Mouse (Mus musculus): ENCODE results near the gene Scgb2b26. TPM values are rescaled to one million over a fixed set of nuclear protein-coding genes. Genes with fewer than 3 reads are reported as not detected.
A peak's percentile ranks its signal among the peaks of the same experiment; 100 is the strongest.
"Not testable (repeated sequence)": the region's sequence is repeated elsewhere in the genome, so short reads cannot be mapped to it uniquely, and the experiment has no call there.

Gene Scgb2b26
- total RNA-seq (2017): not detected in 2 replicates

GRCm38 (mm10) chr7:33944940-33945339 lies at the start of gene Scgb2b26:
Scgb2b26 (minus strand) TSS chr7:33945040.
- ATAC-seq (ENCODE audit: extremely low read depth, insufficient number of reproducible peaks, low FRiP score, poor library complexity, severe bottlenecking): no peak

DNA sequence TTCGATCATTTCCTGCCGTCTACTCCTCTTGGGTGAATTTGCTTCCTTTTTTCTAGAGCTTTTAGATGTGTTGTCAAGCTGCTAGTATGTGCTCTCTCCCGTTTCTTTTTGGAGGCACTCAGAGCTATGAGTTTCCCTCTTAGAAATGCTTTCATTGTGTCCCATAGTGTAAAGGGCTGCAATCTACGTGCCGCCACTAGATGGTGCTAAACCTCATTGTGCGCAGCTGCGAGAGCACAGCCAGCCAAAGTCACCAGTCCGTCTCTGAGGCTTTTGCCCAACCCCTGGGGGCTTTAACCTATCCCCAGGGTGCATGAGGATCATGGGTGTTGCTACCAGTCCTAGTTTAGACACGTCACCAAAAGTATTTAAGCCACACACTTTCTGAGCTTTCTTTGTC lies 37.4 kb upstream of the Scgb2b26 start:
- not testable (repeated sequence) for ATAC-seq (ENCODE audit: extremely low read depth, insufficient number of reproducible peaks, low FRiP score, poor library complexity, severe bottlenecking)

DNA sequence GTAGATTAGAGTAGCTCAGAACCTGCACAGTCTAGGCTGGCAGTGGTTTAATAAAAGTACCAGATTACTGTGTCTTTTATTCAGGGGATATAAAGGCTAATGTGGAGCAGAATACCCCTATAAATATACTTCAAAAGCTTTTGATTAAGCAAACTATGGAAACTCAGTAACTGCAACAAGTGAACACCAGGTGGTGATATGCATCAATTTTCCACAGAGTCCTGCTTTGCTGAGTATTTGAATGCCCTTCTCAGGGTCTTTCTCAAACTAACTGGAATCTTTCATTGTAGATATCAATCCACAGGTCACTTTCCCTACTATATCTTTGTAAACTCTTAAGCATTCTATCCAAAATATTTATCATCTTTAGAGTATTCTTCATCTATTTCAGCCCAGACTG lies 41.9 kb downstream of the Scgb2b26 start:
- no peak for ATAC-seq (ENCODE audit: extremely low read depth, insufficient number of reproducible peaks, low FRiP score, poor library complexity, severe bottlenecking)

GRCm38 (mm10) chr7:33900803-33901202 lies 44.0 kb downstream of the Scgb2b26 start:
- ATAC-seq (ENCODE audit: extremely low read depth, insufficient number of reproducible peaks, low FRiP score, poor library complexity, severe bottlenecking): no peak

GRCm38 (mm10) chr7:33900007-33900406 lies 44.8 kb downstream of the Scgb2b26 start:
- ATAC-seq (ENCODE audit: extremely low read depth, insufficient number of reproducible peaks, low FRiP score, poor library complexity, severe bottlenecking): peak; percentile 39; the same call in 1 of the 2 replicates

Other genes starting within 250 kb of the Scgb2b26 start
- not detected in 2 replicates for gene Scgb2b24, start 205.7 kb downstream of the Scgb2b26 start, total RNA-seq (2017)
- not detected in 2 replicates for gene Scgb1b24, start 201.2 kb downstream of the Scgb2b26 start, total RNA-seq (2017)
- gene Scgb2b27, start 68.9 kb upstream of the Scgb2b26 start, total RNA-seq (2017): not detected in 2 replicates
- not detected in 2 replicates for gene Scgb1b27, start 76.4 kb upstream of the Scgb2b26 start, total RNA-seq (2017)
- not detected in 2 replicates for gene Scgb1b30, start 150.4 kb upstream of the Scgb2b26 start, total RNA-seq (2017)
- not detected in 2 replicates for gene Wtip, start 188.2 kb upstream of the Scgb2b26 start, total RNA-seq (2017)
- gene Uba2, start 224.6 kb upstream of the Scgb2b26 start, total RNA-seq (2017): 98.2 and 102 TPM in 2 replicates